Mouse (Mus musculus): ENCODE measurements around the gene Il16.

Il16 gene

GRCm38 (mm10) chr7:83648807-83649206 is 96.7 kb downstream of the Il16 start:
- DNase-seq (ENCODE audit: low read depth, low spot score) = no peak

GRCm38 (mm10) chr7:83645476-83645875 is 100.0 kb downstream of the Il16 start:
- DNase-seq (ENCODE audit: low read depth, low spot score) = no peak

GRCm38 (mm10) chr7:83644761-83645160 is 100.8 kb downstream of the Il16 start:
- no peak for DNase-seq (ENCODE audit: low read depth, low spot score)

- DNase-seq (ENCODE audit: low read depth, low spot score) = no peak
Observed at GRCm38 (mm10) chr7:83643581-83643980, 101.9 kb downstream of the Il16 start.

GRCm38 (mm10) chr7:83641163-83641562 is 104.4 kb downstream of the Il16 start:
- peak; percentile 11 for DNase-seq (ENCODE audit: low read depth, low spot score)

- no peak for DNase-seq (ENCODE audit: low read depth, low spot score)
Observed at GRCm38 (mm10) chr7:83640581-83640980, 104.9 kb downstream of the Il16 start.

- no peak for DNase-seq (ENCODE audit: low read depth, low spot score)
Observed at GRCm38 (mm10) chr7:83639084-83639483, 106.4 kb downstream of the Il16 start.

- DNase-seq (ENCODE audit: low read depth, low spot score) = no peak
Observed at GRCm38 (mm10) chr7:83637781-83638583, 107.5 kb downstream of the Il16 start.

- DNase-seq (ENCODE audit: low read depth, low spot score) = no peak
Observed at GRCm38 (mm10) chr7:83636425-83636824, 109.1 kb downstream of the Il16 start.

GRCm38 (mm10) chr7:83635726-83636125 is 109.8 kb downstream of the Il16 start:
- DNase-seq (ENCODE audit: low read depth, low spot score) = no peak

- DNase-seq (ENCODE audit: low read depth, low spot score) = no peak
Observed at GRCm38 (mm10) chr7:83633856-83634255, 111.7 kb downstream of the Il16 start.

- DNase-seq (ENCODE audit: low read depth, low spot score) = no peak
Observed at GRCm38 (mm10) chr7:83632682-83633120, 112.8 kb downstream of the Il16 start.

GRCm38 (mm10) chr7:83631828-83632681 is 113.5 kb downstream of the Il16 start, which contains the start of gene Stard5:
TSS of gene Stard5 (plus strand) at chr7:83631959.
- peak; percentile 95 for DNase-seq (ENCODE audit: low read depth, low spot score)

- peak; percentile 45 for DNase-seq (ENCODE audit: low read depth, low spot score)
Observed at GRCm38 (mm10) chr7:83631073-83631827, 114.3 kb downstream of the Il16 start.

GRCm38 (mm10) chr7:83627369-83627768 is 118.2 kb downstream of the Il16 start:
- no peak for DNase-seq (ENCODE audit: low read depth, low spot score)

GRCm38 (mm10) chr7:83626557-83627257 is 118.8 kb downstream of the Il16 start:
- DNase-seq (ENCODE audit: low read depth, low spot score) = no peak

GRCm38 (mm10) chr7:83624065-83624464 is 121.5 kb downstream of the Il16 start:
- DNase-seq (ENCODE audit: low read depth, low spot score) = no peak

- no peak for DNase-seq (ENCODE audit: low read depth, low spot score)
Observed at GRCm38 (mm10) chr7:83622582-83622981, 122.9 kb downstream of the Il16 start.

GRCm38 (mm10) chr7:83618709-83619108 is 126.8 kb downstream of the Il16 start:
- DNase-seq (ENCODE audit: low read depth, low spot score) = no peak

- no peak for DNase-seq (ENCODE audit: low read depth, low spot score)
Observed at GRCm38 (mm10) chr7:83616268-83616667, 129.3 kb downstream of the Il16 start.

GRCm38 (mm10) chr7:83615815-83616214 is 129.7 kb downstream of the Il16 start:
- no peak for DNase-seq (ENCODE audit: low read depth, low spot score)
